Comparison of ENCODE assay signal across 10 mouse cellular contexts in the genomic region with DNA sequence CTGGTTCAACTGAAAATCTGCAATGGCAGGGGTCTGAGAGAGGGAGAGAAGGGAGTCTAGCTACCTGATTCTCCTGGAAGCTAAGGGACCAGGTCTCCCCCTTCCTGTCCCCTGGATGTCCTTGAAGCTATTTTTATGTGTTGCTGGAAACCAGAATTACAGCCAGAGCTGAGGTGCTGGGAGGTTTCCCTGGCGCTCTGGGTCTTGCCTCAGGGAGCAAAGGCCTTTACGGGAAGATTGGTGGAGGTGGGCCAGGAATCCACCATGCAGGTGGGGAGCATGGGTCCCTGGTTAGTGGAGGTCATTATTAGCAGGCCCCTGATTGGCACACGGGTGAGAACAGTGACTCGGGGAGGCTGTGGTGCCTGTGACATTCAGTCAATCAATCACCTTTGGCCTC. TPM values are rescaled to one million over a fixed set of nuclear protein-coding genes. Genes with fewer than 3 reads are reported as not detected.
DNase-seq lines count a peak whose midpoint lies in the region; ATAC-seq and TF ChIP-seq lines count a peak whose summit lies in the region.
"Had no signal": no experiment of that assay in that cellular context is flagged by ENCODE, and none has a peak within 500 bp of the region (broad histone marks: within the 10 kb centered on the region; RNA-seq: fewer than 3 reads in every experiment).

No protein-coding gene starts in this region.

- no peaks in the 10 kb centered on the region for H3K9me3 ChIP-seq in embryonic facial prominence, embryonic 12.5 days
- no peaks in the 10 kb centered on the region for H3K9me3 ChIP-seq in hindbrain, postnatal 0 days (ENCODE audit: low read length)
- H3K9me3 ChIP-seq in limb, embryonic 15.5 days, result no peaks in the 10 kb centered on the region

- no peak for TF ChIP-seq CTCF in hindbrain, postnatal 0 days (IDR thresholded peaks at IDR 0.05; ENCODE audit: low read depth)

- H3K36me3 ChIP-seq in embryonic facial prominence, embryonic 12.5 days, result no peaks in the 10 kb centered on the region
- no peaks in the 10 kb centered on the region for H3K36me3 ChIP-seq in hindbrain, postnatal 0 days (ENCODE audit: insufficient read depth, low read length)
- no peaks in the 10 kb centered on the region for H3K36me3 ChIP-seq in limb, embryonic 15.5 days

- H3K4me2 ChIP-seq in embryonic facial prominence, embryonic 12.5 days (replicated peaks), result no peak overlapping the region
- no peak overlapping the region for H3K4me2 ChIP-seq in hindbrain, postnatal 0 days (ENCODE audit: low read depth, low read length)
- no peak overlapping the region for H3K4me2 ChIP-seq in limb, embryonic 15.5 days

- ATAC-seq in embryonic facial prominence, embryonic 12.5 days (ENCODE audit: insufficient number of reproducible peaks, insufficient read depth, low FRiP score, low TSS enrichment), result no peak
- no peak for ATAC-seq in hindbrain, postnatal 0 days
- ATAC-seq in limb, embryonic 15.5 days (ENCODE audit: insufficient number of reproducible peaks, low FRiP score, low TSS enrichment, low read depth), result no peak

- WGBS in embryonic facial prominence, embryonic 12.5 days, result 45% methylated on average over 4 of the region's 4 CpGs
- WGBS in hindbrain, postnatal 0 days, result 39% methylated on average over 4 of the region's 4 CpGs
- 16% methylated on average over 4 of the region's 4 CpGs for WGBS in limb, embryonic 15.5 days

- 0 out of 2 replicates have a peak overlapping the region, but pooled peaks have one; percentile 24 for H3K9ac ChIP-seq in embryonic facial prominence, embryonic 12.5 days
- H3K9ac ChIP-seq in hindbrain, postnatal 0 days (replicated peaks; ENCODE audit: low read length), result no peak overlapping the region
- H3K9ac ChIP-seq in limb, embryonic 15.5 days, result no peak overlapping the region

- peak; percentile 25 to 32 for DNase-seq in heart, adult 9 months (ENCODE audit: low spot score in 2 of 2)
- no peak for DNase-seq in hindbrain, postnatal 0 days (ENCODE audit: low spot score)
- DNase-seq in ovary, adult 18-20 months (ENCODE audit: low spot score), result no peak
- DNase-seq in gastrocnemius, postnatal 25 days, result no peak
- no peak for DNase-seq in layer of hippocampus, adult 9-11 months
- DNase-seq: left cerebral cortex, postnatal 4 days; thymus, postnatal 25 days had no signal

- H3K4me1 ChIP-seq in embryonic facial prominence, embryonic 12.5 days, result peaks cover 26% of the 10 kb centered on the region
- peaks cover 12% of the 10 kb centered on the region for H3K4me1 ChIP-seq in hindbrain, postnatal 0 days (ENCODE audit: insufficient read depth, low read length)
- H3K4me1 ChIP-seq in limb, embryonic 15.5 days, result peaks cover 26% of the 10 kb centered on the region

- no peaks in the 10 kb centered on the region for H3K27me3 ChIP-seq in embryonic facial prominence, embryonic 12.5 days
- no peaks in the 10 kb centered on the region for H3K27me3 ChIP-seq in hindbrain, postnatal 0 days (ENCODE audit: insufficient read depth, low read length)
- no peaks in the 10 kb centered on the region for H3K27me3 ChIP-seq in limb, embryonic 15.5 days

- H3K4me3 ChIP-seq in embryonic facial prominence, embryonic 12.5 days, result no peak overlapping the region
- H3K4me3 ChIP-seq in hindbrain, postnatal 0 days (ENCODE audit: low read length), result no peak overlapping the region
- no peak overlapping the region for H3K4me3 ChIP-seq in limb, embryonic 15.5 days

- H3K27ac ChIP-seq in embryonic facial prominence, embryonic 12.5 days, result peak overlapping the region; percentile 74
- peak overlapping the region; percentile 34; the same call in 1 of the 2 replicates for H3K27ac ChIP-seq in hindbrain, postnatal 0 days
- H3K27ac ChIP-seq in limb, embryonic 15.5 days, result peak overlapping the region; percentile 69; the same call in 1 of the 2 replicates

RNA-seq across cellular contexts. Expression of a gene that starts 53.3 kb away (rescaled TPM):
- 0.57 and 1.4 TPM in 2 replicates for polyA plus RNA-seq in embryonic facial prominence, embryonic 12.5 days (2016; fragmentation: Nextera tagmentation; extraction: Ambion mirVana)
- 1.3 and 4.6 TPM in 2 replicates for total RNA-seq in hindbrain, postnatal 0 days (2014; rRNA removed)
- 0.54 TPM in 1 of 2 replicates, not detected in the other for polyA plus RNA-seq in hindbrain, postnatal 0 days (2015; fragmentation: Nextera tagmentation; extraction: Ambion mirVana)
- 2.0 and 2.2 TPM in 2 replicates for polyA plus RNA-seq in limb, embryonic 15.5 days (2015; fragmentation: Nextera tagmentation; extraction: Ambion mirVana)
- total RNA-seq in gastrocnemius, postnatal 25 days (2021), result 1 to 10 TPM; 2.3 TPM
- total RNA-seq: MEL had no signal

Comparison
In these comparisons a context has a peak if more than half of its experiments do, and no peak if none do; other contexts are left out.
1. DNase-seq: peak in heart, adult 9 months (2 of 2); none in hindbrain, postnatal 0 days (single experiment), ovary, adult 18-20 months (single experiment), gastrocnemius, postnatal 25 days (single experiment) and layer of hippocampus, adult 9-11 months (single experiment).
2. Peak in every context shown above with its lines, with median percentiles within 50 percentile points of each other: H3K27ac ChIP-seq.